Mouse (Mus musculus) embryonic fibroblast, embryonic 13.5 days (primary cell): ENCODE measurements around the gene Edem3. TPM values are rescaled to one million over a fixed set of nuclear protein-coding genes. Genes with fewer than 3 reads are reported as not detected.
A peak's percentile ranks its signal among the peaks of the same experiment; 100 is the strongest.

Experiments used
- H3K27ac ChIP-seq: 2 replicates; pipeline ENCODE4 v1.5.1; 2012; ENCODE audit warnings: low read length, control low read depth, inconsistent platforms; ENCODE audit not compliant: insufficient read depth
- H3K4me1 ChIP-seq: 2 replicates; pipeline ENCODE4 v1.6.1; 2011; ENCODE audit warnings: low read length; ENCODE audit not compliant: control insufficient read depth, insufficient read depth
- H3K4me3 ChIP-seq: 2 replicates; pipeline ENCODE4 v1.5.1; 2011; ENCODE audit warnings: mild to moderate bottlenecking, control low read depth, low read length; ENCODE audit not compliant: insufficient read depth
- CTCF ChIP-seq: IDR thresholded peaks from 2 replicates; pipeline ENCODE4 v1.5.1; 2011; ENCODE audit warnings: mild to moderate bottlenecking, control low read depth, low read length, moderate library complexity, borderline replicate concordance; ENCODE audit not compliant: insufficient read depth
- POLR2A ChIP-seq: IDR thresholded peaks from 2 replicates; pipeline ENCODE4 v1.6.1; 2011; ENCODE audit warnings: low read depth, mild to moderate bottlenecking, control low read depth, low read length, moderate library complexity
- polyA plus RNA-seq: library from polyadenylated mRNA; stranded (reverse); fragments of >200 nt; gene quantifications from 2 replicates; pipeline ENCODE4 v1.2.4, GENCODE M21; 2011; ENCODE audit warnings: low read depth; ENCODE audit not compliant: missing spikeins, insufficient read length

Gene Edem3
- 40.1 and 42.0 TPM in 2 replicates for polyA plus RNA-seq

DNA sequence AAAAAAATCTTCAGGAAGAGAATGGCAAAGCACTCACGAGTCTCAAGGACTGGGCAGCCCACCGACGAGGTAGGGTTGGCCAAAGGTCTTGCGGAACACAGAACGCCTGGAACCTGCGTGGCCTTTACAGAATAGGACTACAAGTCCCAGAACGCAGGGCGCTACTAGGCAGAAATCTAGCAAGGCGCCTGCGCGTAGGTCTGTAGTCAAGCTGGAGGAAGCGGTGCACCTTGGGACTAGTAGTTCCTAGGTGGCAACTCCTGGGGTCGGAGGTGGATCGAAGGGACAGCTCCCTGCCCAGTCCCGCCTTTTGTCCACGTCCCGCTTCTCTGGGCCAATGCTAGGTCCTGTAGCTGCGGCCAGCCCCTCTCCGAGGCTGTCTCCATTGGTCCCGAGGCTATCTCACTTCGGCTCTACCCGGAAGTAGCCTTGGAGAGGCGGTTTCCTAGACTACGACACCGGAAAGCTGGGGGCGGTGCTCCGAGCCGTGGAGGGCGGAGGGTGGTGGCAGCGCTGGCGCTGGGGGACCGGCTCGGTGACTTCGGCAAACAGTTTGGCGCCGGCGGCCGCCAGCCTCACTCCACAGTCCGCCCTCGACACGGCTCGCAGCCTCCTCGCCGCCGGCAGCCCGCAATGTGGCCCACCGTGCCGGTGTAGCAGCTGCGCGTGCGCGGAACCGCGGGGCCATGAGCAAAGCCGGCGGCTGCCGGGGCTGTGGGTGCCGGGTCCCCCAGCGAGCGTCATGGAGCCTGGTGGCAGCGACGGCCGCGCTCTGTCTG, at the start of gene Edem3:
Gene Edem3 (plus strand): TSS at position 491 of the 779 bp plus-strand sequence.
- peak; percentile 76 for TF ChIP-seq POLR2A
- TF ChIP-seq CTCF = no peak
- peak within 1 kb of the TSS; percentile 93 for H3K4me3 ChIP-seq
- peaks cover 2% of the 10 kb centered on the region; the same call in 1 of the 2 replicates for H3K4me1 ChIP-seq
- 0 out of 2 replicates have a peak within 1 kb of the TSS, but pooled peaks have one; percentile 7 for H3K27ac ChIP-seq

DNA sequence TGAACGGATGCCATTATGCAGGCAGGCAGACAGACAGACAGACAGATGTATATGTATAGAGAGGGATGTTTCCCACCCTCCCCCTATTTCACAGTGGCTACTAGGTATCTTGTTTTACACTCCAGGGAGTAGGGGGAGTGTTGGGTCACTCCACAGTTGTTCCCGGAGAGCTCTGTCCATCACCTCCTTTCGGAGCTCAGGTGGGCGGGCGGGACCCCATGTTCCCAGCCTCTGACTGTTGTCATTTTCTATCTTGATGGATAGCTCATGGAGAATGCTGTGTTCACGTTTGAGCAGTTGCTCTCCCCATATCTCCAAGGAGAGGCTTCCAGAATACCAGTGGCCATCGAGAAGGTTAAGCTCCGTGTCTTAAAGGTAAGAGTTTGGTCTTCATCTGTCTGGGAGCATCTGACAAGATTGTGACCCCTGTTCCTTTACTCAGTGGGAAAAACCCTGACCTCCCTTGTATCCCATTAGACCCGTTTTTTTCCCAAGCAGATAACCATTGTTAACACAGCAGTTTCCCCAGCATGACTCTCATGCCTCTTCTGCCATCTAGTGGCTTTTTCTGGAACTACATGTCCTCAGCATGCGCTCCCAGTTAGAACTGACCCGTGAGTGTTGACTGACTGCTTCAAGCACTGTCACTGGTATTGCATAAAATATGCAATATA, 49.3 kb upstream of the Edem3 start:
- Histone ChIP-seq H3K27ac (no peak overlapping the region), H3K4me3 (no peak overlapping the region), H3K4me1 (0 out of 2 replicates have a peak, but pooled peaks cover 3% of the 10 kb centered on the region)
- TF ChIP-seq POLR2A (no peak), CTCF (peak; percentile 56; the same call in 1 of the 2 replicates)

DNA sequence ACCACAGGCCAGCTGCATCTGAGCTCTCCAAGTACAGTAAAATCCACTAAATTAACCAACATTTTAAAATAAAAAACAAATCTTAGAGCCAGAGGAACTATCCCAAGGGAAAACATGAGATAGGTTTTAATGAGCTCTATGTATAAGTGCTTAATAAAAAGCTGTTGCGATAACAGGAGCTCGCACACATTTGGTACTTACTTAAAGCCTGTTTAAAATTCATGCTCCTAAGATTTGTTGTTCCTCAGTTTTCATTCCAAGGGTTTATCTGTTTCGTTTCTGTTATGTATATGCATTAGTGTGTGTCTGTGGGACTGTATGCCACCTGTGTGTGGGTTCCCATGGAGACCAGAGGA, 48.8 kb upstream of the Edem3 start:
- Histone ChIP-seq H3K27ac (no peak overlapping the region), H3K4me3 (no peak overlapping the region), H3K4me1 (0 out of 2 replicates have a peak, but pooled peaks cover 3% of the 10 kb centered on the region)
- no peak for TF ChIP-seq POLR2A
- TF ChIP-seq CTCF = no peak

DNA sequence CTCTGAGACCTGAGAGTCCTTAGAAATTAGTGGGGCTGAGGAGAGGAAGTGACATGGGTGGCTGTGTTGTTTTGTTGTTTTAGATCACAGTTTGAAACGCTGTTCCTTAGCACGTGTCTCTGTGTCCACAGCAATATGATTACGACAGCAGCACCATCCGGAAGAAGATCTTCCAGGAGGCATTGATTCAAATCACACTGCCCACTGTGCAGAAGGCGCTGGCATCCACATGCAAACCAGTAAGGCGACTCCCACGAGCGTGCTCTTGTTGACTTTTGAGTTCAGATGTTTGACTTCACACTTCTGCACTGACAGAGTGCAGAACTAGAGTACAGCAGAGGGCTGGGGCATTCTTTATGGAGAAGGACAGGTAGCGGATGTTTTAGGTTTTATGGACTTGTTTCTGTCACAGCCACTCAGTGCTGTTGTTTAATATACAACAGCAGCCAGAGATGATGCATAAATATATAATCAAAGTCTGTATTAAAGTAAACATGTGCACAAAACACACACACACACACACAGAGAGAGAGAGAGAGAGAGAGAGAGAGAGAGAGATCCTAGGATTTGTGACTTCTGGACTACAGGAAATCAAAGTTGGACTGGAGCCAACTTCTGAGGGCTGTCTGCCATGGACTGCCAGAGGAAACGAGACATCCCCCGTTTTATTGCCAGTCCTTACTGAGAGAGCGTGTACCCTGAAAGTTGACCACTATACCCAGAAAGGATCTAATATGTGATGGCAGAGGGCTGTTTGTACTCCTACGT, 46.0 kb upstream of the Edem3 start:
- H3K4me3 ChIP-seq = no peak overlapping the region
- TF ChIP-seq CTCF = no peak
- no peak for TF ChIP-seq POLR2A
- H3K4me1 ChIP-seq = 0 out of 2 replicates have a peak, but pooled peaks cover 3% of the 10 kb centered on the region
- no peak overlapping the region for H3K27ac ChIP-seq

DNA sequence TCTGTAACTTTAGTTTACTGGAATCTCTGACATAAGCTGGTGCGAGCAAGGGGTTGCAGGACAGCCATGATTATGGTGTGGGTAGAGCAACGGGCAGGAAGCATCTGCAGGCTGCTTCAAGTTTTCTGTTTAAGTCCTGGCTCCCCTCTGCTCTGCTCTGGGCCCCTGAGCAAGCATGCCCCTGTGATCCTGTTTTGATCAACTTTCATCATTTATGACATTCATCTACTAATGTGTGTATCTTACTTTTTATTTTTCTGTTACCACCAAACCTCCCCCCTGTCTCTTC, 45.5 kb upstream of the Edem3 start:
- Histone ChIP-seq H3K27ac (no peak overlapping the region), H3K4me3 (no peak overlapping the region), H3K4me1 (0 out of 2 replicates have a peak, but pooled peaks cover 3% of the 10 kb centered on the region)
- TF ChIP-seq CTCF (no peak), POLR2A (no peak)

GRCm38 (mm10) chr1:151710424-151711055, 44.6 kb upstream of the Edem3 start:
- 0 out of 2 replicates have a peak, but pooled peaks cover 3% of the 10 kb centered on the region for H3K4me1 ChIP-seq
- H3K4me3 ChIP-seq = no peak overlapping the region
- no peak for TF ChIP-seq CTCF
- no peak for TF ChIP-seq POLR2A
- no peak overlapping the region for H3K27ac ChIP-seq

DNA sequence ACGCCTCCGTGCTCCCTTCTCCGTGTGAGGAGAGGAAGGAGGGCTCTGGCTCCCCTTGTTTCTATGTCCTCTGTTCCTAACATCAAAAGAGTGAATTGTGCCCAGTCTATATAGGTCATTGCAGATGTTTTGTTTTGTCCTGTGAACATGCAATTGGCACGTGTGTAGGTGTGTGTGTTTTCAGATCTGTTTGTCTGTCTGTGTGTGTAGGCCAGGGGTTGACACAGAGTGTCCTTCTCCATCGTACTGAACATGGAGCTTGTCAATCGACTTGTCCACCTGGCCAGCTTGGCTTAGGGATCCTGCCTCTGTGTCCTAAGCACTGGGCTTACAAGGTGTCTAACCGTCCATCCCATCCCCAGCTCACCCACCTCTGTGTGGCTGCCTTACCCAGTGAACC, 44.1 kb upstream of the Edem3 start:
- TF ChIP-seq CTCF (no peak), POLR2A (no peak)
- Histone ChIP-seq H3K27ac (no peak overlapping the region), H3K4me1 (0 out of 2 replicates have a peak, but pooled peaks cover 3% of the 10 kb centered on the region), H3K4me3 (no peak overlapping the region)

DNA sequence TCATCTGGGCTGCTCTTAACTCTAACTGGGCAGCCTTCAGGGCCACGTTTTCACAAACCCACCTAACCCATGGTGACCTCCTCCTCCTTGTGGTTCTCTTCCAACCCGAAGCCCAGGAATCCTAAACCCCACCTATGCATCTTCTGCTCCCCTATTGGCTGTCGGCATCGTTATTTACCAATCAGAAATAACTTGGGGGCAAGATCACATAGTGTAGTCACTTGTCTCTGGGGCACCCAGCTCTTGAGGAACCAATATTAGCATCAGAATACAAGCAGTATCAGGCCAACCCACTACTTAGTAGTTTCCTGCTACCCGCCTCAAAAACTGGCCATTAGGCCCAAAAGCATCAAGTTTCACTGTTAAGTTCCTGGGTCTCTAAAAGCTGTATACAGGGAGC, 42.5 kb upstream of the Edem3 start:
- Histone ChIP-seq H3K4me3 (no peak overlapping the region), H3K27ac (no peak overlapping the region), H3K4me1 (0 out of 2 replicates have a peak, but pooled peaks cover 3% of the 10 kb centered on the region)
- TF ChIP-seq CTCF (no peak), POLR2A (no peak)

GRCm38 (mm10) chr1:151713622-151714021, 41.5 kb upstream of the Edem3 start:
- Histone ChIP-seq H3K4me3 (no peak overlapping the region), H3K27ac (no peak overlapping the region), H3K4me1 (0 out of 2 replicates have a peak, but pooled peaks cover 3% of the 10 kb centered on the region)
- TF ChIP-seq POLR2A (no peak), CTCF (no peak)
